Mouse (Mus musculus) hindbrain, embryonic 11.5 days (tissue): ENCODE measurements at regions not wholly inside any gene's neighbourhood (a gene's known extent, or its start where the extent isn't known, plus 50 kb on each side); places are given as distances from the start of the nearest gene placed in this dataset.

Experiments
- ATAC-seq: fragments of 200-750 bp; cut with Nextera tagmentation; 2 replicates; pipeline ENCODE4 v1.8.0; 2017; ENCODE audit warnings: mild to moderate bottlenecking, moderate TSS enrichment, moderate library complexity; ENCODE audit not compliant: low FRiP score
- DNase-seq: peaks from one replicate; pipeline ENCODE4 v3.0.0-alpha.2; 2015; ENCODE audit warnings: low spot score
- H3K27ac ChIP-seq: fragments of 300-500 bp; sonication (generic); 2 replicates; pipeline ENCODE4 v1.5.1; 2014; ENCODE audit warnings: mild to moderate bottlenecking, low read depth, low read length
- H3K27me3 ChIP-seq: fragments of 300-500 bp; sonication (generic); 2 replicates; pipeline ENCODE4 v1.6.1; 2014; ENCODE audit warnings: mild to moderate bottlenecking, low read length, moderate library complexity, mixed read lengths; ENCODE audit not compliant: control insufficient read depth, insufficient read depth
- H3K36me3 ChIP-seq: fragments of 300-500 bp; sonication (generic); 2 replicates; pipeline ENCODE4 v1.6.1; 2014; ENCODE audit warnings: mild to moderate bottlenecking, low read length, moderate library complexity, mixed read lengths; ENCODE audit not compliant: control insufficient read depth, insufficient read depth
- H3K4me1 ChIP-seq: fragments of 300-500 bp; sonication (generic); replicated peaks from 2 replicates; pipeline ENCODE4 v1.6.1; 2014; ENCODE audit warnings: low read length, mixed read lengths; ENCODE audit not compliant: control insufficient read depth, insufficient read depth
- H3K4me2 ChIP-seq: fragments of 300-500 bp; sonication (generic); replicated peaks from 2 replicates; pipeline ENCODE4 v1.6.1; 2014; ENCODE audit warnings: mild to moderate bottlenecking, low read depth, low read length
- H3K4me3 ChIP-seq: fragments of 300-500 bp; sonication (generic); 2 replicates; pipeline ENCODE4 v1.5.1; 2014; ENCODE audit warnings: low read depth, low read length
- H3K9ac ChIP-seq: fragments of 300-500 bp; sonication (generic); 2 replicates; pipeline ENCODE4 v1.6.1; 2014; ENCODE audit warnings: low read depth, low read length
- H3K9me3 ChIP-seq: fragments of 300-500 bp; sonication (generic); 2 replicates; pipeline ENCODE4 v1.6.1; 2016; ENCODE audit warnings: low read length; ENCODE audit not compliant: control insufficient read depth
- WGBS: fragments of 180-500 bp; shearing (Covaris S2); extraction: QIAGEN DNeasy Blood & Tissue Kit; methylation state at CpG from one replicate; pipeline ENCODE4 v1.1.7; 2014; 5-methylcytosine and 5-hydroxymethylcytosine counted together

DNA sequence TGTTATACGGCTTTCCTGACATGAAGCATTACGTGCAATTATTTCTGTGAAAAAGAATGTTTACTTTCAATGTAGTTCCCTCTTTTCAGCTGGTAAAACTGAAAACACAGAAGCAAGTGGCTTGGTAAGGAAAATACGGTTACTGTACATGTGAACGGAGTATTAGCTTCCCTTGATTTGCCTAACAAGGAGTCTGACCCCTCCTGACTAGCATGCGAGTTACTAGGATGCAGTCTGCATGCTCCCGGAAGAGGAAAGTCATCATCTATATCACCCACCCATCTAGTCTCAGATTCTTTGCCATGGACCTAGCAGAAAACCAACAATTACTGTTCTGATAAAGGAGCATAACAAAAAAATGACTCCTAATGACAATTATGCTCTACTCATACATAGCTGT, 611.5 kb downstream of the Slc22a22 start:
- no peak overlapping the region for H3K4me3 ChIP-seq
- no peak overlapping the region for H3K4me2 ChIP-seq
- no peaks in the 10 kb centered on the region for H3K36me3 ChIP-seq
- WGBS, result 62% methylated on average over 6 of the region's 6 CpGs
- no peak for DNase-seq
- no peak for ATAC-seq
- no peak overlapping the region for H3K27ac ChIP-seq
- H3K9me3 ChIP-seq, result no peaks in the 10 kb centered on the region
- H3K9ac ChIP-seq, result no peak overlapping the region
- no peaks in the 10 kb centered on the region for H3K27me3 ChIP-seq
- peaks cover 2% of the 10 kb centered on the region; the same call in 1 of the 2 replicates for H3K4me1 ChIP-seq

DNA sequence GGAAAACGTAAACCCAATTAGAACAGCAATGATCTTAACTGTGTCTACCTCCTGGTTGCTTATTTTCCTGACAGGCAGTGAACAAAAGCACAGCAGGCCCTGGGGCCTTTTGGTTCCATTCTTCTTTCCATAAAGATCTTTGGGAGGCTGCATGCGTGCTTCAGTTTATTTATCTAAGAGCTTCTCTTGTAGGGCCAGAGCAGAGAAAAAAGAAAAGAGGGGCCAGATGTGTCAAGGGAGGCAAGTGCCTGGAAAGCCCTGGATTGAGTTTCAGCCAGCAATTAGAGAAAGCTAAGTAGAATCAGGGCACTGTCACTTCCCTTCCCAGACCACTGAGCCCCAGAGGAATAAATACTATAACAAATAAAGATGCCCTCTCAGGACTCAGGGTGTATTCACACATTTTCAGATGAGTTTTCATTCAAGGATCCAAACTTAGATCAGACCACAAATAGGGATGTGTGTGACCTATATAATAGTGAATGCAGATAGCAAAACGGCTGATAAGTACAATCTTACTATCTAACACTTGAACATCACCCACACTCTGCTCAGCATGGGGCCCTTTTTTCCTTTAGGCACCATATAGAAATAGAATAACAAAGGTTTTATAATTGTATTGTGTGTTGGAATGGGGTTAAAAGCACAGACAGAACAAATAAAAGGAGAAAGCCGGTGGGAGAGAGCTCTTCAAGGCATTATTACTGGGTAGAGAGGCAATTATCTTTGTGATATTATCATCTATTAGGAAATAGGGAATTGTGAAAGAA, 612.2 kb downstream of the Slc22a22 start:
- Histone ChIP-seq H3K9me3 (no peaks in the 10 kb centered on the region), H3K4me2 (no peak overlapping the region), H3K27me3 (no peaks in the 10 kb centered on the region), H3K4me3 (no peak overlapping the region), H3K27ac (no peak overlapping the region), H3K4me1 (peaks cover 2% of the 10 kb centered on the region; the same call in 1 of the 2 replicates), H3K36me3 (no peaks in the 10 kb centered on the region), H3K9ac (no peak overlapping the region)
- WGBS, result 9% methylated on average over 4 of the region's 4 CpGs
- ATAC-seq (peak; percentile 40), DNase-seq (peak; percentile 33)

DNA sequence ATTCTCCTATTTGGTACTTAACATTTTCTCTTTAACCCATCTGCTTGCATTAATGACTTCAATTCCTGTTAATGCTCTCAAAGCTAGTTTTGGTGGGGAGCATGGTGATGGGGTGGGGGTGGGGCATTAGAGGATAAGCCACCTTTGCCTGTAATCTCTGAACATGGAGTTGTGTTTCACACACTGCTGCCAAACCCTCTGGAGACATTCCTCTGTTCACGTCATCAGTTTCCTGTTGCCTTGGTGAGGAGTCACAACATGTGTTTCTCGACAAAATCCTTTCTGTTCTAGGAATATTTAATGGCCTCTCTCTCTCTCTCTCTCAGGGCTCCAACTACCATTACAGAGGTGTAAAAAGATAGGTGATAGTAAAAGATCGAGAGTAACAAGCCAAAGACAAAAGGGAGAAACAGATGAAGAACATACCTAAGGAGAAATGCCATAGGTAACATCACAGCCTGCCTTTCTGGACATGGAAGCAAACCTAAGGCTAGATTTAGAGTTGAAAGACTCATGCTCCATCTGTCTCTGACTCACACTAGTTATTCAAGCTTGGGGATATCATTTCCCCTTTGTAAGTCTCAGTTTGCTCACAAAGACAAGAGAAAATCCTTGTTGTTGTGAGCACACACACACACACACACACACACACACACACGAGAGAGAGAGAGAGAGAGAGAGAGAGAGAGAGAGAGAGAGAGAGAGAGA, 618.6 kb downstream of the Slc22a22 start:
- DNase-seq, result no peak

DNA sequence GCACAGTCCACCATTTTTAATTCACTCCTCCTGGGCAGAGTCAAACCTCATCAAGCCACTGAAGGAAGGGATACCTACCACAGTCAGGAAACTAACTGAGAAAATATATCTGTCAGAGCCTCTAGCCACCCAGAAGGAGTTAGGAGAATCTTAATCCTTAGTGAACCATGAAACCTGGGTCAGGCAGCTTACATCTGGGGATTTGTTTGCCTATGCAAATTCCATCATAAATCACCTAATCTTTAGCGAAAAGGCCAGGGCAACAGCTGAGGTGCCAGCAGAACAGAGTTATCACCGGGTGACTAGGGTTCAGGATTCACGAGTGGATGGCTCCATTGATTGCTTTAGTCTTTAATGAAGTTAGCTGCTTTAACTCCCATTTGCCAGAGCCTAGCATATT, 619.3 kb downstream of the Slc22a22 start:
- Histone ChIP-seq H3K4me1 (no peaks in the 10 kb centered on the region), H3K4me2 (no peak overlapping the region), H3K9ac (no peak overlapping the region), H3K36me3 (no peaks in the 10 kb centered on the region), H3K27me3 (no peaks in the 10 kb centered on the region), H3K9me3 (no peaks in the 10 kb centered on the region), H3K27ac (no peak overlapping the region), H3K4me3 (no peak overlapping the region)
- ATAC-seq (peak; percentile 40; the same call in 1 of the 2 replicates), DNase-seq (no peak)
- WGBS, result 35% methylated on average over 3 of the region's 3 CpGs

More for the DNA sequence above, 618.6 kb downstream of the Slc22a22 start:
- Histone ChIP-seq H3K4me2 (no peak overlapping the region), H3K9ac (no peak overlapping the region), H3K36me3 (no peaks in the 10 kb centered on the region), H3K4me1 (no peaks in the 10 kb centered on the region), H3K4me3 (no peak overlapping the region), H3K27ac (no peak overlapping the region), H3K27me3 (no peaks in the 10 kb centered on the region), H3K9me3 (no peaks in the 10 kb centered on the region)
- WGBS, result 54% methylated on average over 4 of the region's 4 CpGs
- no peak for ATAC-seq

DNA sequence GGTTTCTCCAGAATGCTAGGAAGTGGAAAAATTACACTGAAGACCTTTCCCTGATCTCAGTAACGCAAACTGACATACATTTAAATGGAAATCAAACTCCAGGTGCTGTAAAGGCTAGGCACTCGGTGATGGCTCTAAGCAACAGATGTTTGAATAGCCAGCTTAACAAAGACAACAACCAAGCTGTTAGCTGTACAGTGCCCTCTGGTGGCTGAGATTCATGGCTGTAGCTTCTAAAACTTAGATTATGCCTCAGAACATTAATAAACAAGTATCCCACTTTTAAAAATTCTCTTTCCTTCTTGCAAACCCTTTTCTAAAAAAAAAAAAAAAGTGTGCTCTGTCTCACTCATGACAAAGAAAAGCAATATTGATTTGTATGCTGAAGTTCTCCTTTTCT, 621.4 kb downstream of the Slc22a22 start:
- H3K4me2 ChIP-seq, result no peak overlapping the region
- no peak overlapping the region for H3K9ac ChIP-seq
- DNase-seq, result peak; percentile 79
- no peaks in the 10 kb centered on the region for H3K4me1 ChIP-seq
- WGBS, result 15% methylated on average over 2 of the region's 2 CpGs
- no peaks in the 10 kb centered on the region for H3K9me3 ChIP-seq
- no peaks in the 10 kb centered on the region for H3K36me3 ChIP-seq
- no peak overlapping the region for H3K27ac ChIP-seq
- 0 out of 2 replicates have a peak, but pooled peaks have one; percentile 33 for ATAC-seq
- H3K4me3 ChIP-seq, result no peak overlapping the region
- H3K27me3 ChIP-seq, result no peaks in the 10 kb centered on the region

DNA sequence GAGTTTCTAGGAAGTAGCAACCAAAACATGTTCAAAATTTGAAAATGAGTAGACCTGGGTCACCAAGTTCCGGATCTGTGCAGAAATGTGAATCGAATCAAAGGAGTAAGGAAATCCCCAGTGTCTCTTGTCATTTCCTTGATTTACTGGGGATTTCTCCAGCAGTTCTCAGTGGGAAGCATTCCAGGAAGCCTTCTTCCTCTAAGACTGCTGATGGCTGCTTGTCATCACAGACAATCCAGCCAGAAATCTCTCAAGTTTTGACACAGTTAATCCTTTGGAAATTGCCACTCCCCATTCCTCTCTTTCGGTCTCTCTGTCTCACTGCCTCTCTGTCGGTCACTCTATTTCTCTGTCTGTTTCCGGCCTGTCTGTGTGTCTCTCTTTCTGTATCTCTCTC, 624.3 kb downstream of the Slc22a22 start:
- Histone ChIP-seq H3K4me2 (no peak overlapping the region), H3K9ac (no peak overlapping the region), H3K4me3 (no peak overlapping the region), H3K9me3 (no peaks in the 10 kb centered on the region), H3K4me1 (no peaks in the 10 kb centered on the region), H3K27ac (no peak overlapping the region), H3K36me3 (no peaks in the 10 kb centered on the region), H3K27me3 (no peaks in the 10 kb centered on the region)
- WGBS, result 66% methylated on average over 5 of the region's 5 CpGs
- ATAC-seq (no peak), DNase-seq (no peak)

DNA sequence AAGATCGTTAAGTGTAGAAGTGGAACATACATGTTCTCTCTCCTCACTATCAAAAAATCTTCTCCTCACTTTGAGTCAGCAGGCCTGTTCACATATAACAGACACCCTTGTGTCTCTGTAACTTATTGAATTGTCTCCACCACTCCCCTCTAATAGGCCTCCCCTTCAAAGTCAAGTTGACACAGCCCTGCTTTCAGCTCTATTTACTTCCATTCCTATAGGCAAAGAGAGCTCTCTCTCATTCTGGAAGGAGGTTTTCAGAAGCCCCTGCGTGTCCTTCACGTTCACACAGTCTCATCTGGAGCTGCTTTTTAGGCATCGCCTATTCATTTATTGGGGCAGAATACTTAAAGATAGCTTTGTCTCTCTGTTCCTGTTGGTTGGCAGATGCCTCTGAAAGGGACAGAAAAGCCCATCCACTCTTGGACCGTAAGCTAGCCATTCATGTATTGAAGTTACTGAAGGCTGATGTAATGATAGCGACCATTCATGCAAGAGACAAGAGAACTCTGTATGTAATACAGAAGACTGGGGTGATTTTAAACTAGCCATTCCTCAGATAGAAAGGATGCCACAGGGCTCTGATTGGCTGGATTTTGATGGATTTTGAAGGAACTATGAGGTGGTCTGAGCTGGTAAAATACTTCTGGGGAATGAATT, 629.8 kb downstream of the Slc22a22 start:
- WGBS, result 65% methylated on average over 6 of the region's 6 CpGs
- ATAC-seq (peak; percentile 56; the same call in 1 of the 2 replicates), DNase-seq (no peak)

DNA sequence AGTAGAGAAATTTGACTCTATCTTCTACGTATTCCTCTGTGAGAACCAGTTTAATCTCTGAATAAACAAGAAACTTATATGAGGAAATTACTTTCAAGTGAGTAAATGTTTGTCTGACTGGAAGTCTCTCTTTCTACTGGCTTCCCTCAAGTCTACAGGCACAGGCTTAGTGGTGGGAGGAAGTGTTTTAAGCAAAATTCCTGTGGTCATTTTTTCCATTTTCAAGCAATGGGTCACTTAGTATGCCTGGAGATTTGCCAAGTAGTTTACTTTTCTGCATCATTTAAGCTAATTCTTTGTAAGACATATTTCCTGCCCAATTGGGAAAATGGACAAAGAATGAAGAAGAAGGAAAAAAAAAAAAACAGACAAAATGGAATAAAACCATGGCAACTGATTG, 632.9 kb downstream of the Slc22a22 start:
- Histone ChIP-seq H3K36me3 (no peaks in the 10 kb centered on the region), H3K9ac (no peak overlapping the region), H3K4me2 (no peak overlapping the region), H3K4me1 (no peaks in the 10 kb centered on the region), H3K27me3 (no peaks in the 10 kb centered on the region), H3K27ac (no peak overlapping the region), H3K4me3 (no peak overlapping the region), H3K9me3 (no peaks in the 10 kb centered on the region)
- ATAC-seq, result no peak
- DNase-seq, result no peak
- WGBS, result 81% methylated on average over 1 of the region's 1 CpGs

More for the DNA sequence above, 629.8 kb downstream of the Slc22a22 start:
- H3K4me3 ChIP-seq, result no peak overlapping the region
- H3K27me3 ChIP-seq, result no peaks in the 10 kb centered on the region
- no peaks in the 10 kb centered on the region for H3K9me3 ChIP-seq
- H3K4me1 ChIP-seq, result no peaks in the 10 kb centered on the region
- H3K27ac ChIP-seq, result no peak overlapping the region
- no peak overlapping the region for H3K4me2 ChIP-seq
- H3K9ac ChIP-seq, result no peak overlapping the region
- H3K36me3 ChIP-seq, result no peaks in the 10 kb centered on the region
